Mouse (Mus musculus): ENCODE data around the gene Sv2b.
A peak's percentile ranks its signal among the peaks of the same experiment; 100 is the strongest.

Gene Sv2b

DNA sequence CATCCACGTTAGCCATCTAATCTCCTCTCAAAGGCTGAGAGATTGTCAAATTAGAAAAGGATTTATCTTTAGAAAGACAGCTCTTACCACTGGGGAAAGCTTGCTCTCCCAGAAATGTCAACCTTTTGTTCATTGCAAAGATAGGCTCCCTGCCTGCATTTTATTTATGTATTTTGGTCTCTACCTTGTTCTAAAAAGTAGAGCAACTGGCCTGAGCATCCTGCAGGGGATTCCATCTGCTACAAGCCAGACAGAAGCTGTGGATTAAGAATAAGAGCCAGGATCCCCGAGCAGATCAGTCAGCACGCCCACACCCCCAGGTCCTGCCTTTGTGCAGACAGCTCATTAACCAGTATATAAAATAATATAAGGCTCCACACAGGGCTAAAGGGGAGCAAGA, 16.8 kb downstream of the Sv2b start:
- DNase-seq (ENCODE audit: low read depth, low spot score), result peak; percentile 95

- peak; percentile 77 for DNase-seq (ENCODE audit: low read depth, low spot score)
Observed at GRCm38 (mm10) chr7:75290554-75290953, 18.5 kb downstream of the Sv2b start.

GRCm38 (mm10) chr7:75287237-75287636, 21.8 kb downstream of the Sv2b start:
- peak; percentile 85 for DNase-seq (ENCODE audit: low read depth, low spot score)

- peak; percentile 95 for DNase-seq (ENCODE audit: low read depth, low spot score)
Observed at GRCm38 (mm10) chr7:75282951-75283350, 26.1 kb downstream of the Sv2b start.

- peak; percentile 87 for DNase-seq (ENCODE audit: low read depth, low spot score)
Observed at GRCm38 (mm10) chr7:75282080-75282650, 26.9 kb downstream of the Sv2b start.

GRCm38 (mm10) chr7:75281106-75281505, 28.0 kb downstream of the Sv2b start:
- DNase-seq (ENCODE audit: low read depth, low spot score), result no peak

- peak; percentile 74 for DNase-seq (ENCODE audit: low read depth, low spot score)
Observed at GRCm38 (mm10) chr7:75277847-75278246, 31.2 kb downstream of the Sv2b start.

DNA sequence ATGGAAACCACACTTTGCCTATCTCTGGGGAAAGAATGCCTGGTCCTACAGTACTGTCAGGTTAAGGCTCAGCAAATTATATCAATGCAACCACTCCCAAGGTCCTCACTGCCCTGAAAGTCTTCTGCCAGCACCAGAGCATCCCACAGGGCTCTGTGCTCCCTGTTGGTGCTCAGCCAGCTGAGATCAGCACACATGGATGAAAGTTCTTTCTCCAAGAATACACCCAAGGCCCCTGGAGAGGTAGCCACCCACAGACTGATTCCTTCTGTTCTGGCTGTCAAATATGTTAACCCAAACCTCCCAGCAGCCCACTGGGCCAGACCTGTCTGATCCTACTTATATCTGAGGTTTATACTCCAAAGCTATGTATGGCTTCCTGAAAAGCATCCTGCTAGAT, 32.3 kb downstream of the Sv2b start:
- DNase-seq (ENCODE audit: low read depth, low spot score), result peak; percentile 63

- no peak for DNase-seq (ENCODE audit: low read depth, low spot score)
Observed at GRCm38 (mm10) chr7:75274518-75274917, 34.5 kb downstream of the Sv2b start.

- DNase-seq (ENCODE audit: low read depth, low spot score), result no peak
Observed at GRCm38 (mm10) chr7:75273633-75274032, 35.4 kb downstream of the Sv2b start.

- peak; percentile 91 for DNase-seq (ENCODE audit: low read depth, low spot score)
Observed at GRCm38 (mm10) chr7:75271921-75272381, 37.1 kb downstream of the Sv2b start.

- DNase-seq (ENCODE audit: low read depth, low spot score), result peak; percentile 92
Observed at GRCm38 (mm10) chr7:75271306-75271705, 37.8 kb downstream of the Sv2b start.

DNA sequence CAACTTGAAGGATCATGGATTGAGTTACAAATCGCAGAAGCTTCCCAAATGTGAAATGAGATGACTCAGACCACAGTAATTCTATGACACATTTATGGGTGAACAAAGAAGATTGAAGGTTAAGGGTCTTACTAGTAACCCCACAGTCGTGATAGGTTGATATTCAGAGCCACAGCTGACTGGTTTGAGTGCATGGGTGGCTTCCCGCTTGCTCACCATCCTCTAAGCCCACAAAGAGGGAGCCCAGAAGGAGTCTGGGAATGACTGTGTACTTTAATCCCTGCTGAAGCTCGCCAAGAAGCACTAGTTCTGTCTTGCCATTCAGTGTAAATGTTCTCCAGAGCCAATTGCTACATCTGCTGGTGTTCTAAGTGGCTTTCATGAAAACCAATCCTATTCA, 41.8 kb downstream of the Sv2b start:
- DNase-seq (ENCODE audit: low read depth, low spot score), result peak; percentile 76

DNA sequence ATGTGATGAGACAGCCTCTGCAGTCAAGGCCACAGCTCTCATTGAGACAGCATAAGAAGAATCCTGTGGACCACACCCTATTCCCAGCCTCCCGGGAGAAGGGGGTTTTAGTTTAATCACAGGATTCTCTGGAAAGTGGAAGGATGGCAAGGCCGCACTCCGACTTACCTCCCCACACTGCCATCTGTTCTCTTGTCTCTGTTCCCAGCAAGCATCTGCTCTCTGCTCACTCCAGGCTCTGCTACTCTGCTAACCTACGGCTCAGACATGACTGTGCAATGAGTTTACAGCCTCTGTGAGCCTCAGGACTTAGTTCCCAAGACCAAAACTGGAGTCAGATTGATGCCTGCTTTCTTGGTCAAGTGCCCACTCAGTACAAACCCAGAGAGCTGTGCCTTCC, 43.8 kb downstream of the Sv2b start:
- peak; percentile 99 for DNase-seq (ENCODE audit: low read depth, low spot score)

DNA sequence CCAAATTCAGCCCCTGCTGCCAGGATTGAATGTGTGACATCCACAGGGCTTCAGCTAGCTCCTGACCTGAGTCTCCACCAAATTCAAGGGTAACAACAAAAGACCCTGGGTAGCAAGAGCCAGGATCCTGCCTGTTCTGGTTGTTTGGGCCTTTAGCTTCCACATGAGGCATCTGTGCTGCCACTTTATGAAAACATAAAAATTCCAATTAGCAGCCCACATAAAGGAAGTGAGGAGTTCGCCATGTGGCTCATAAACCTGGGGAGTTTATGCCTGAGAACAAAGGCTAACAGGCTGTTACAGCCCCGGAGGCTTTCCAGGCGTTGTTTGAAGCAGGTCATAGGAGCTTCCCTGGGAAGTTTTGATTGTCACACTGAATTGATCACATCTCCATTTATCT, 49.1 kb downstream of the Sv2b start:
- no peak for DNase-seq (ENCODE audit: low read depth, low spot score)

DNA sequence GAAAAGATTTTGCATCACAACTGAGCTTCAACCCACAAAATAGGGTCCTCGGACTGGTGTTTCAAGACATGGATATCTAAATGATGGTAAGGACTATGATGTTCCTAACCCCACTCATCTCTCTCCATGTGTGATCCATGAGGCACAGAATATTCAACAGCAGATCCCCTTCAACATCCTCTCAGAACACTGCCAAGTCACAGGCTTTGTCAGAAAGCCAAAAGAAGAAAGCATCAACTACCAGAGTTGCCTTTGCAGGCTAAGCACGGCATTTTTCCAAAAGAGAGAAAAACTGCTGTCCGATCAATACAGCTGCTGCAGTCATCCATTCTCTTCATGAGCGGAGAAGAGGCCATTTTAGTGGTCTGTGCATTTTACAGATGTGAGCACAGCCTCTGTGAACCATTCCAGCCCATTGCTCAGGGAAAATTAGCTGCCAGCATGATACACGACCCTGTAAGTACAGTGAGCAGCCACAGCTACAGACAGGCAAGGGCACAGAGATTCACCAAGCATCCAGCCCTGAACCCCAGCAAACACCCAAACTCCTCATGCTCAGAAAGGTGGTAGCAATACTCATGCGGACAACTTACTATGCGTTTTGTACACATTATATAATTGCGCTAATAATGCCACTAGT, 55.3 kb downstream of the Sv2b start:
- peak; percentile 60 for DNase-seq (ENCODE audit: low read depth, low spot score)

DNA sequence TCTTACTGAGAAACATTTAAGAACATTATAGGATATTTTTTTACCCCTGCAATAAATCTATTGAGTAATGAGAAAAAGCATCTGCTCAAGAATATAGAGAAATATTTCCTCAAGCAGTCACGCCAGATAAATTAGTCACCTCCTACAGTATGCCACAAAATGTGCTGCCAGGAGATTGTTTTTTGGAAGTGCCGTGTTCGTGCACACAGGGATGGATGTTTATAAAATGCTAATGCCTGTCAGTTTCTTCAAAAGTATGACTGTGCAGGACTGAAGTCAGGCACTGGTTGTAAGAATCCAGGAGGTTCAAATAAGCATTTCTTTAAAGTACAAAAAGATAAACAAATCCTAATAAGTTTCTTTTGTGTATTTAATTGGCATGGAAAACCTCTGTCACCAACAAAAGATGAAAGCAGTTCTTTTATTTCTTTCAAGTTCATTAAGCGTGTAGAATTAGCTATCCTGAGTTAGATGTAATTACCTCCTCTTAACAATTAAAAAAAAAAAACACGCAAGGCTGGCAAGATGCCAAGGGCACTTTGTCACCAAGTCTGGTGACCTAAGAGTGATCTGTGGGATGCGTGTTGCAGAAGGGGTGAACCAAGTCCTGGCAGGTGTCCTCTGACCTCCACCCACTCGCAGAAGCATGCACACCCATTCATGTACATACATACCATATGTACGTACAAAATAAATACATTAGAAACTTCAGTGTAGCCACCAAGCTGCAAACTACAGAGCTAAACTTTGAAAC, 68.1 kb downstream of the Sv2b start:
- DNase-seq (ENCODE audit: low read depth, low spot score), result peak; percentile 76

- DNase-seq (ENCODE audit: low read depth, low spot score), result no peak
Observed at GRCm38 (mm10) chr7:75236386-75236785, 72.7 kb downstream of the Sv2b start.

DNA sequence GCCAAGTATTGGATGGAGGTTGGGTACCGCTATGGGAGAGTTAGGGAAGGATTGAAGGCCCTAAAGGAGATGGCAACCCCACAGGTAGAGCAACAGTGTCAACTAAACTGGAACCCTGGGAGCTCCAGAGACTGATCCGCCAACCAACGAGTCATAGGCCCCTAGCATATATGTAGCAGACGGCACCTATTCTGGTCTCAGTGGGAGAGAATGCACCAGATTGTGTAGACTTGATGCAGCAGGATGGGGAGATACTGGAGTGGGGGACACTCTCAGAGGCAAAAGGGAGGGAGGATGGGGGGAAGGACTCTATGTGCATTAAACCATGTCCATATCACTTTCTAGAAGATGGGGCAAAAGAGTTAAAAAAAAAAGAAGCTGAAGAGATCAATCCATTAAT, 84.9 kb downstream of the Sv2b start:
- DNase-seq (ENCODE audit: low read depth, low spot score), result peak; percentile 57

DNA sequence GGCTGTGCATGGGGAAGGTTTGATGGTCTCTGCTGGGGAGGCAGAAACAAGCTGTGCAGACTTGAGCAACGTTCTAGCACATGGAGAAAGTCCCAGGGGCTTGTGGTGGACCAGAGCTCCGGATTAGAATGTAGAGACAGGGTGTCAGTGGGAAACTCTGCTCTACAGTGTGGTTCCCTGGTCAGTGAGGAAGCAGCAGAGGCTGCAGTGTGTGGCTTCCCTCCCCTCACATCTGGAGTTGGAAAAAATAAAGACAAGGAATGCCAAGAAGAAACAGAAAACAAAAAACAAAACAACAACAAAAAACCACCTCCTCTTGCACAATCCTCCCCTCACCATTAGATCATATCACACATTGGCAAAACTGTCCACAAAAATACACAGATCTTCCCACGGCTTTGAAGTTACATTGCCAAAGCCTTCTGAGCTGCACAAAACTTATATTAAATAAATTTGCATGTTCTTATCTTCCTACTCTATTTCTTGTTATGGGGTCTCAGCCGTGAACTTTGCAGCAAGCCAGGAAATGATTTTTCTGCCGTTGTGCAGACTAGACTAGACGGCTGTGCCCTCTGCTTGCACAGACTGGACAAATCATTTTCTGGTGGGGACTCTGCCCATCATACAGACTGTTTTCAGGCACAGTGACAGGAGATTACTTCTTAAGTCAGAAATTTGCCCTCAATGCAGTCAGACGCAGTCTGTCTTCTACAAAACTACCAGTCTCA, 86.2 kb downstream of the Sv2b start:
- no peak for DNase-seq (ENCODE audit: low read depth, low spot score)

- DNase-seq (ENCODE audit: low read depth, low spot score), result peak; percentile 64
Observed at GRCm38 (mm10) chr7:75220786-75221185, 88.3 kb downstream of the Sv2b start.

DNA sequence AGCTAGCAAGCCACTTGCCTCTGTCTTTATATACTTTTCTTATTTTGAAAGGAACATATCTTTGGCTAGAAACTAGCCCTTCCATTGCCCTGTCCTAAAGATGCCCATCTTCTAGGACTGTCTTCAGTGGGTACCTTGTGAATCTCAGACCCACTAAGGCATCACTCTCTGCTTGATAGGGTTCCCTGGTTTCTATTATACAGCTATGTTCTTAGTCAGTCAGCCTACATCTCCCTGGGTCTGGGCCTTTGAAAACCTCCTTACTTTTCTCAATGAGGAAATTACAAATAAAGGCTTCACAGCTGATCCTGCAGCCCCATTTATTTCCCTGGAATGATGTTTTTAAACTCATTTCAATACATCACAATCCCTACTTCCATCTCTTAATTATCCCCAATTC, 88.8 kb downstream of the Sv2b start:
- DNase-seq (ENCODE audit: low read depth, low spot score), result no peak
